Mouse (Mus musculus) hematopoietic stem cell, adult 5-6 weeks (primary cell): ENCODE results near the gene Gp2. TPM values are rescaled to one million over a fixed set of nuclear protein-coding genes. Genes with fewer than 3 reads are reported as not detected.

Experiments
- ATAC-seq, 2 experiments: fragments of 125-278 bp in 1 of 2; replicated peaks in 1 of 2; 2 replicates each; pipeline ENCODE4 v1.8.0; 2016 to 2017; ENCODE audit warnings: inconsistent platforms in 2 of 2, mild to moderate bottlenecking in 2 of 2, moderate number of reproducible peaks in 2 of 2, low read depth in 1 of 2, moderate TSS enrichment in 1 of 2; ENCODE audit not compliant: low FRiP score in 2 of 2, poor library complexity in 2 of 2, severe bottlenecking in 2 of 2, insufficient read depth in 1 of 2, low TSS enrichment in 1 of 2
- total RNA-seq: library from RNA; stranded (forward); fragments of 172-1452, 232-1000 nt; gene quantifications from 2 replicates; pipeline ENCODE4 v1.2.3, GENCODE M21; 2017

Gene Gp2
- total RNA-seq = not detected in 2 replicates

GRCm38 (mm10) chr7:119459185-119459584 lies at the start of gene Gp2:
Gene Gp2 (minus strand): TSS chr7:119459285.
- ATAC-seq = no peak

- ATAC-seq = no peak
Measured at GRCm38 (mm10) chr7:119490041-119490780, 31.1 kb upstream of the Gp2 start.

- ATAC-seq = no peak
Measured at GRCm38 (mm10) chr7:119486683-119487082, 27.6 kb upstream of the Gp2 start.

- ATAC-seq = no peak
Measured at GRCm38 (mm10) chr7:119484154-119484553, 25.1 kb upstream of the Gp2 start.

GRCm38 (mm10) chr7:119479256-119479655 lies 20.2 kb upstream of the Gp2 start, which contains the start of gene Umod:
Gene Umod (minus strand): TSS chr7:119479282.
- no peak for ATAC-seq

- no peak for ATAC-seq
Measured at GRCm38 (mm10) chr7:119476500-119477389, 17.7 kb upstream of the Gp2 start.

GRCm38 (mm10) chr7:119454192-119454591 lies 4.9 kb downstream of the Gp2 start:
- no peak for ATAC-seq

- no peak for ATAC-seq
Measured at GRCm38 (mm10) chr7:119443849-119444248, 15.2 kb downstream of the Gp2 start.

GRCm38 (mm10) chr7:119441938-119442337 lies 17.1 kb downstream of the Gp2 start:
- peak; percentile 27 to 39; a peak in 1 of 4 replicates for ATAC-seq

- peak; percentile 53 to 62; a peak in 1 of 4 replicates for ATAC-seq
Measured at GRCm38 (mm10) chr7:119427180-119427616, 31.9 kb downstream of the Gp2 start.

- no peak for ATAC-seq
Measured at GRCm38 (mm10) chr7:119420730-119421129, 38.4 kb downstream of the Gp2 start.

GRCm38 (mm10) chr7:119418523-119418922 lies 40.6 kb downstream of the Gp2 start:
- peak; percentile 72 to 80; a peak in 3 of 4 replicates for ATAC-seq

- ATAC-seq = no peak
Measured at GRCm38 (mm10) chr7:119394050-119394732, 64.9 kb downstream of the Gp2 start.

Other genes starting within 250 kb of the Gp2 start
- gene Umod, start 20.0 kb upstream of the Gp2 start, total RNA-seq = not detected in 2 replicates
- gene Acsm5, start 60.2 kb upstream of the Gp2 start, total RNA-seq = not detected in 2 replicates
- gene Pdilt, start 64.2 kb upstream of the Gp2 start, total RNA-seq = not detected in 2 replicates
- gene Acsm2, start 95.1 kb upstream of the Gp2 start, total RNA-seq = not detected in 2 replicates
- gene Acsm1, start 147.7 kb upstream of the Gp2 start, total RNA-seq = not detected in 2 replicates
- not detected in 2 replicates for gene Acsm4, start 230.7 kb upstream of the Gp2 start, total RNA-seq